Mouse (Mus musculus) cerebellum, adult 2 months (tissue): ENCODE results near the gene Psmd8.
"Not testable (repeated sequence)": the region's sequence is repeated elsewhere in the genome, so short reads cannot be mapped to it uniquely, and the experiment has no call there.

ENCODE experiments used
- CTCF ChIP-seq: fragments of 200-500 bp; IDR thresholded peaks from 2 replicates; pipeline ENCODE4 v1.5.1; 2011; ENCODE audit warnings: low read depth, mild to moderate bottlenecking, control low read depth, low read length, moderate library complexity, borderline replicate concordance; ENCODE audit not compliant: insufficient read depth
- POLR2A ChIP-seq: fragments of 200-500 bp; IDR thresholded peaks from 2 replicates; pipeline ENCODE4 v1.6.1; 2011; ENCODE audit warnings: low read length, control low read depth, borderline replicate concordance; ENCODE audit not compliant: insufficient read depth

GRCm38 (mm10) chr7:29212775-29213560, 32.5 kb upstream of the Psmd8 start:
- TF ChIP-seq CTCF, POLR2A: not testable (repeated sequence)
